Mouse (Mus musculus): ENCODE measurements at regions not wholly inside any gene's neighbourhood (a gene's known extent, or its start where the extent isn't known, plus 50 kb on each side); places are given as distances from the start of the nearest gene placed in this dataset.

DNA sequence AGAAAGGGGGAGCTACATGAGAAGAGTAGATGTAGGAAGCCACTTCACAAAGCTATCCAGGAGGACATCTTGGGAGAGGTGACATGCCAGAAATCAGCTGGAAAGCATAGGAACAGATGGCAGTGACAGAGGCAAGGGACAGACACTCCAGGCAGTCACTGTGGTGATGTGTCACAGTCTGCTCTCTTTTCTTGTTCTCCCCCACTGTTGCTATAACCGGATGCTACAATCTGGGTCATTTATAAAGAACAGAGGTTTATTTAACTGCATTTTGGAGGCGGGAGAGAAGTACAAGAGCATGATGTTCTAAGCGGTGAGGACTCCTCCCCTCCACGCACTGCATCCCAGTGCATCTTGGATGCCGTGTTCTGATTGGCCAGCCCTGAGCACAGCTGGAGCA, 133.8 kb upstream of the Med13l start:
- H3K27me3 ChIP-seq (ENCODE audit: control insufficient read depth): peaks cover 94% of the 10 kb centered on the region

DNA sequence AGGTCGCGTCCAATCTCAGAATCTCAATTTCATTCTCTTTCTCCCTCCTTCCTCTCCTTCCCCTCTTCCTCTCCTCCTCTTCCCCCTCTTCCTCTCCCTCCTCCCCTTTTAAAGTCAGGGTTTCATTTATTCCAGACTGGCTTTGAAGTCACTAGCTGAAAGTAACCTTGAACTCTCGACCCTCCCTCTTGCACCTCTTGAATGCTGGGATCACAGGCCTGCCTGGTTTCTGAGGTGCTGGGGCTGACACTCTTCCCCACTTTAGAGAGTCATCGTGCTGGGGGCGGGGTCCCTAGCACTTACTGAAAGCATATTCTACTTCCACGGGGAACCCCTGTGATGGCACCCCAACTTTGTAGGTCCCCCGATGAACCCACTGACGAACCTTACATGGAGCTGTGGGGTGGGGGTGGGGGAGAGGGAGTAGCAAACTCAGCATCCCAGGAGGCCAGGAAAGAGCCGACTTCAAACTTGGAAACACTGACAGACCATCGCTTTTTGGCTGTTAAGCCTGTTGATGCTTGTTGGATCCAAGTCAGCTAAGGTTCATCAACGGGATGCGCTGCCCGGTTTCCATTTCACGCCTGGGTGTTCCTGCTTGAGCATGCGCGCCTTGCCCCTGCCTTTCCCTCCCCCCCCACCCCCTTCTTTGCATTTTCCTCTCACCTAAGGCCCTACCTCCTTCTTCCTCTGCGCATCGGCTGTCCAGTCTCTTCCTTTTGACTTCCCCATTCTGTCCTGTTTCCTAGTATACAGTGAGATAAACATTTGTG, 132.0 kb upstream of the Med13l start:
- H3K9me3 ChIP-seq (ENCODE audit: control insufficient read depth, low read length): peaks cover 13% of the 10 kb centered on the region
- no peak for TF ChIP-seq GATA1 (IDR thresholded peaks at IDR 0.05; ENCODE audit: low read length)
- TF ChIP-seq TAL1 (IDR thresholded peaks at IDR 0.05; ENCODE audit: low read length): no peak
- H3K4me1 ChIP-seq (ENCODE audit: control insufficient read depth): peaks cover 12% of the 10 kb centered on the region
- no peaks in the 10 kb centered on the region for H3K36me3 ChIP-seq (ENCODE audit: control insufficient read depth)
- no peak overlapping the region for H3K4me3 ChIP-seq (replicated peaks)
- H3K27me3 ChIP-seq (ENCODE audit: control insufficient read depth): peaks cover 85% of the 10 kb centered on the region

More for the DNA sequence above, 133.8 kb upstream of the Med13l start:
- Histone ChIP-seq H3K9me3 (ENCODE audit: control insufficient read depth, low read length) (peaks cover 13% of the 10 kb centered on the region), H3K4me3 (replicated peaks) (no peak overlapping the region), H3K36me3 (ENCODE audit: control insufficient read depth) (no peaks in the 10 kb centered on the region), H3K4me1 (ENCODE audit: control insufficient read depth) (peaks cover 20% of the 10 kb centered on the region)
- TF ChIP-seq GATA1 (IDR thresholded peaks at IDR 0.05; ENCODE audit: low read length) (no peak), TAL1 (IDR thresholded peaks at IDR 0.05; ENCODE audit: low read length) (no peak)

DNA sequence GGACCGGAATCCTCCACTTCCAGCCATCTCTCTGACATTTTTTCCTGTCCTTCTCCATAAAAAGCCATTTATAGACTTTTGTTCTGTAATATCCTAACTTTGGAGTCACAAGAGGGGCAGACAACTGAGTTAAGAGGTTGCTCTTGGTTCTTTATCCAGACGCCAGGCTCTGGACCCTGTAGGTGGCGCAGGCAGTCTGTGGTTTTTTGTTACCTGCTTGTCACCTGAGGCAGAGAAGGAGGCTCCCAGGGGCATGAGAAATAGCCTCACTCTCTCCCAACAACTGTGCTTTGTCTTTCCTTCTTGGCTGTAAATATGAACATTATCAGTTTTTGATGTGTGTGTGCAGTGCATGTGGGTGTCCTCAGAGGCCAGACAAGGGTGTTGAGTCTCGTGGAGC, 126.9 kb upstream of the Med13l start:
- Histone ChIP-seq H3K4me1 (ENCODE audit: control insufficient read depth) (peaks cover 13% of the 10 kb centered on the region), H3K36me3 (ENCODE audit: control insufficient read depth) (no peaks in the 10 kb centered on the region), H3K4me3 (replicated peaks) (no peak overlapping the region), H3K27me3 (ENCODE audit: control insufficient read depth) (peaks cover 87% of the 10 kb centered on the region), H3K9me3 (ENCODE audit: control insufficient read depth, low read length) (peaks cover 31% of the 10 kb centered on the region)
- TF ChIP-seq TAL1 (IDR thresholded peaks at IDR 0.05; ENCODE audit: low read length) (no peak), GATA1 (IDR thresholded peaks at IDR 0.05; ENCODE audit: low read length) (no peak)

GRCm38 (mm10) chr5:118434718-118435555, 125.5 kb upstream of the Med13l start:
- peaks cover 89% of the 10 kb centered on the region for H3K27me3 ChIP-seq (ENCODE audit: control insufficient read depth)
- no peak overlapping the region for H3K4me3 ChIP-seq (replicated peaks)
- H3K36me3 ChIP-seq (ENCODE audit: control insufficient read depth): no peaks in the 10 kb centered on the region
- TF ChIP-seq GATA1 (IDR thresholded peaks at IDR 0.05; ENCODE audit: low read length) (no peak), TAL1 (IDR thresholded peaks at IDR 0.05; ENCODE audit: low read length) (no peak)
- H3K9me3 ChIP-seq (ENCODE audit: control insufficient read depth, low read length): peaks cover 30% of the 10 kb centered on the region
- peaks cover 12% of the 10 kb centered on the region for H3K4me1 ChIP-seq (ENCODE audit: control insufficient read depth)

DNA sequence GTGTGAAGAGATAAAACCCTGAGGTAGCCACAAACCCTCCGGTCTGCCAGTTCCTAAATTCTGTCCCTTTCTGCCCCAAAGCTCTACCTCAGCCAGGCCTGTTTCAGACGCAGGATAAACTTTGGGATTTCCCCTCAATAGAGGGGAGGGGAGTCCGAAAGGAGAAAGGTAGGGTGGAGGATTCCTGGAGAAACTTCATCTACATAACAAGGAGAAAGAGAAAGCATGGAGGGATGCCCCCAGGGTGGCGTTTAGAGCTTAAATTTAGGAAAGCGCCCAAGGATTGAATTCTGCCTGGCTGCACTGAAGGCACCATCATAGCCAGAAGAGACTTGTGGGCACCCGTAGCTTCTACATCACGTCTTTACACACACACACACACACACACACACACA, 124.9 kb upstream of the Med13l start:
- H3K4me3 ChIP-seq (replicated peaks): no peak overlapping the region
- H3K9me3 ChIP-seq (ENCODE audit: control insufficient read depth, low read length): peaks cover 24% of the 10 kb centered on the region
- no peaks in the 10 kb centered on the region for H3K36me3 ChIP-seq (ENCODE audit: control insufficient read depth)
- peaks cover 82% of the 10 kb centered on the region for H3K27me3 ChIP-seq (ENCODE audit: control insufficient read depth)
- TF ChIP-seq GATA1 (IDR thresholded peaks at IDR 0.05; ENCODE audit: low read length): no peak
- H3K4me1 ChIP-seq (ENCODE audit: control insufficient read depth): peaks cover 12% of the 10 kb centered on the region

DNA sequence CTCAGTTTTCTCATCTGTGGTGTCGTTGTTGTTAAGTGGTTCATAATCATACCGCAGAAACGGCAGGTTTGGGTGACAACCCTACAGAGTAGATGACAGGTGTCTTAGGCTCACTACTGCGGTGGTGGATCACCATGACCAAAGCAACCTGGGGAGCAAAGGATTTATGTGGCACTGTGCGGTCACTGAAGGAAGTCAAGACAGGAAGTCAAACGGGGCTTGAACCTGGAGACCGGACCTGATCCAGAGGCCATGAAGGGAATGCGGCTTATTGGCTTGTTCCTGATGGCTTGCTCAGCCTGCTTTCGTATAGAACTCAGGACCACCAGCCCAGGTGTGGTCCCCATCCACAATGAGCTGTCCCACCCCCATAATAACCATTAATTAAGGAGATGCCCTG, 124.4 kb upstream of the Med13l start:
- H3K4me3 ChIP-seq (replicated peaks): no peak overlapping the region
- no peaks in the 10 kb centered on the region for H3K36me3 ChIP-seq (ENCODE audit: control insufficient read depth)
- no peak for TF ChIP-seq GATA1 (IDR thresholded peaks at IDR 0.05; ENCODE audit: low read length)
- TF ChIP-seq TAL1 (IDR thresholded peaks at IDR 0.05; ENCODE audit: low read length): no peak
- H3K27me3 ChIP-seq (ENCODE audit: control insufficient read depth): peaks cover 79% of the 10 kb centered on the region
- peaks cover 24% of the 10 kb centered on the region for H3K9me3 ChIP-seq (ENCODE audit: control insufficient read depth, low read length)
- H3K4me1 ChIP-seq (ENCODE audit: control insufficient read depth): peaks cover 12% of the 10 kb centered on the region

DNA sequence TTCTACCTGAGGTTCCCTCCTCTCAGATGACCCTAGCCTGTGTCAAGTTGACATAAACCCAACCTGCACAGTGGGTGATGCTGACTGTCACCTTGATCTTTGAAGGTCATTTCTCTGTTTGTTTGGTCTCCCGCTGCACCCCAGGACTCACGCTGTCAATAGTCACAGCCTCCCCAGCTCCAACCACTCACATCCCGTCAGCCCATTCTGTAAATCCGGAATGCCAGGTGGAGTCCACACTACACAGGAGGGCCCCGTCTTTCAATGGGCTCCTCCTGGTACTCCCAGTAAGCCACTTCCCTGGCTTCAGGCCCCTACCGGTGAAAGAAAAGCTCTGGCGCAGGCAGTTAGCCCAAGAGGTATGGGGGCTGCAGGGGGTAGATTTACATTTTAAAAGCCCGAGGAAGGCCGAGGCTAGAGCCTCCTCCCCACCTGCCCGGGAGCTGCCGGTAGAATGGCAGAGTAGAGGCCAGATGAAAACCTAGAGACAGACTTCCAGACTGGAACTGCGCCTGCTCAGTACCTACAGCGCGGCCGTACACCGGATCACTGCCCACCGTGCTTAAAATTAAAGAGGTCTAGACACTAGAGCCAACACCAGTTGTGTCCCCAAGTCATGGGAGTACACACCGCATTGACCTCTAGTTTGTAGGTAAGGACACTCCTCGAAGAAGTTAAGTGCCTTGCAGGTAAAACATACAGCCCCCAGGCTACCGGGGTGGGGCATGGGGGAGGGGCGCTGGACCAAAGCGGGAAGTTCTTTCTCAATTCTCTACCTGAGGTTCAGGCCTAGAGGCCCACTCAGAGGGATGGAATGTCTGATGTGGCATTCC, 123.8 kb upstream of the Med13l start:
- H3K36me3 ChIP-seq (ENCODE audit: control insufficient read depth): no peaks in the 10 kb centered on the region
- H3K4me3 ChIP-seq (replicated peaks): no peak overlapping the region
- peaks cover 76% of the 10 kb centered on the region for H3K27me3 ChIP-seq (ENCODE audit: control insufficient read depth)
- no peak for TF ChIP-seq GATA1 (IDR thresholded peaks at IDR 0.05; ENCODE audit: low read length)
- TF ChIP-seq TAL1 (IDR thresholded peaks at IDR 0.05; ENCODE audit: low read length): no peak
- peaks cover 18% of the 10 kb centered on the region for H3K9me3 ChIP-seq (ENCODE audit: control insufficient read depth, low read length)
- peaks cover 12% of the 10 kb centered on the region for H3K4me1 ChIP-seq (ENCODE audit: control insufficient read depth)

DNA sequence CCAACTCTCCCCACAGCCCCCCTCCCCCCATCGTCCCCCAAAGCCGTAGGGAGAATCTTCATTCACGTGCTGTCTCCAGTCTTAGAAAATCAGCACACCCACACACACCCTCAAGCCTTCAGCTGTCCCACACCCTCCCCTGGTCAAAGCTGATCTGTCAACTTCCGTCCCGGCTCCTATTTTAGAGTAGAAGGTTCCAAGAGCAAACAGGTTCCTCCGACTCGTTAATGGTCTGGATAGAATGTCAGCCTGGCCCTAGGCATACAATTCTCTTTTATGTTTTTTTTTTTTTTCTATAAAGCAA, 123.2 kb upstream of the Med13l start:
- peaks cover 82% of the 10 kb centered on the region for H3K27me3 ChIP-seq (ENCODE audit: control insufficient read depth)
- TF ChIP-seq TAL1 (IDR thresholded peaks at IDR 0.05; ENCODE audit: low read length): no peak
- TF ChIP-seq GATA1 (IDR thresholded peaks at IDR 0.05; ENCODE audit: low read length): no peak
- no peak overlapping the region for H3K4me3 ChIP-seq (replicated peaks)
- peaks cover 12% of the 10 kb centered on the region for H3K4me1 ChIP-seq (ENCODE audit: control insufficient read depth)
- H3K36me3 ChIP-seq (ENCODE audit: control insufficient read depth): no peaks in the 10 kb centered on the region
- H3K9me3 ChIP-seq (ENCODE audit: control insufficient read depth, low read length): peaks cover 18% of the 10 kb centered on the region

- peaks cover 81% of the 10 kb centered on the region for H3K27me3 ChIP-seq (ENCODE audit: control insufficient read depth)
- H3K36me3 ChIP-seq (ENCODE audit: control insufficient read depth): no peaks in the 10 kb centered on the region
- TF ChIP-seq GATA1 (IDR thresholded peaks at IDR 0.05; ENCODE audit: low read length): no peak
- TF ChIP-seq TAL1 (IDR thresholded peaks at IDR 0.05; ENCODE audit: low read length): no peak
- H3K4me3 ChIP-seq (replicated peaks): no peak overlapping the region
- peaks cover 21% of the 10 kb centered on the region for H3K9me3 ChIP-seq (ENCODE audit: control insufficient read depth, low read length)
- H3K4me1 ChIP-seq (ENCODE audit: control insufficient read depth): peaks cover 12% of the 10 kb centered on the region
These were observed 122.5 kb upstream of the Med13l start for GRCm38 (mm10) chr5:118438016-118438415.

Measured in erythroblast, embryonic 14.5 days (primary cell).